Mouse (Mus musculus): ENCODE measurements at regions not wholly inside any gene's neighbourhood (a gene's known extent, or its start where the extent isn't known, plus 50 kb on each side); places are given as distances from the start of the nearest gene placed in this dataset.

DNA sequence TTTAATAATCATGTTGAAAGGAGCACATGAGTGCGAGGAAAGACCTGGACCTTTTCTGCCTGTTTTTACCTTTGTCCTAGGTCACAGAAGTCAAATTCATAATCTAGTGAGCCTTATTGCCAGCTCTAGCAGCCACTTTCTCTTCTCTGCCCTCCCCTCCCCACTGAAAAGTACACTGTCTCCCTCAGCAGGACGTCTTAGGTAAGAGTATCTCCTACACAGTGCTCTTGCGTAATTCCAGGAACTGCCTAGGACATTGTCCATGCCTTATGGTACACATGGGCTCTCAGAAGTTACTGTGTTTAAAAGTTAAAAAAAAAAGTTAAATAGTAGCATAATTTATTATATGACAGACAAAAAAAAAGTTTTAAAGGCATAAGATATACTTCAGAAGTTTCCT, 100.7 kb upstream of the Irak1bp1 start:
- no peak for DNase-seq

DNA sequence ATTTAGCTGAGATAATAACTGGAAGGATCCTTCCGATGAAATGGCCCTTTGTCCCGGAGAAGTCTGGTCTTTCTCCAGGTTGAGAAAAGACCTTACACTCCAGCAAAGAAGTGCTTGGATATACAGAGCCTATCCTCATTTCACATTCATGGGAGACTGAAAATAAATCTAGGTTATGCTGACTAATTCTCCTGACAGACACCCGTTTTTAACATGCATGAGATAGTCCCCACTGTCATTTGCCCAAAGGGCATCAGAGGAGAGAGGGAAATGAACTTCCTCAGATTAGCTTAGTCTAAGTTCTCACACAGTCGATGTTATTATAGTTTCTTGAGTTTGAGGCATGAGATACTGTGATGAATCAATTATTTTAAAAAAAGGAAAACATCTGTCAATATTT, 99.7 kb upstream of the Irak1bp1 start:
- no peak for DNase-seq

DNA sequence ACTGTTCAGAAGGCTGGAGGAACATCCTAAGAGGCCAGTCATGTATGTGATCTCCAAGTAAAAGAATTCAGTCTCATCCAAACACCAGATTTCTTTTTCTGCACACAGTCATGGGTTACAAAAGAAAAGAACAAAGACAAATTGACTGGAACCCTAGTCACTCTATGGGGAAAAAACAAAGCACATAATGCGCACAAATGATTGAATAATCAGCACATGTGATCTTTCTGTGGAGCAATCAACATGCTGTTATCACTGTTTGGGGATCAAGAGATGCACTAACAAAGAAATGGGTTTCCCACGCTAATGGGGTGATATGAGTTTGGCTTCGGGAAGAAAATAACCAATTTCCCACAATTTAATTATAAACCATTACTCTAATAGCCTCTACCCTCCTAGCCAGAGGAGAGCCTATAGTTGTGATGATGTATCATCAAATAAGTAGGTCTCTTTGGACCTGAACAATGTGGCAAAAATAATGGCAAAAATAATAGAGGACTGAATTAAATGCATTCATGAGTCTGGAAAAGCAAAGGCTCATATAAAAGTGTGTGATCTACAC, 96.2 kb upstream of the Irak1bp1 start:
- no peak for DNase-seq

DNA sequence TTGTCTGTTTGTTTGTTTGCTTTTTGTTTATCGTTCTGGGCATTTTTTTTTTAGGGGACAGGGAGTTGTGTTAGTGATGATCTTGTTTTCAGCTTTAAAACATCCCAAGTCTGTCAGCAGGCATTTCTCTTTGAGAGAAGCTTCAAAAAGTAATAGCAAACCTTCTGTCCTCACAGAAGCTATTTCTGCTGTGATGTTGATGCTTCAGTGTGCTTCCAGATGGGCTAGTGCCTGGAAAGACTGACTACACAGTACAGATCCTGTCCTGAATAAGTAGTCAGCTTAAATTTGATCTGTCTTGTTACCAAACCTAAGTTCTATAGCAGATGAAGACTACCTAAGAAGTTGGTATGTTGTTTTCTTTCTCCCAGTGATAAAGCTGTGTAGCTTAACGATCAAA, 94.4 kb upstream of the Irak1bp1 start:
- DNase-seq = no peak

DNA sequence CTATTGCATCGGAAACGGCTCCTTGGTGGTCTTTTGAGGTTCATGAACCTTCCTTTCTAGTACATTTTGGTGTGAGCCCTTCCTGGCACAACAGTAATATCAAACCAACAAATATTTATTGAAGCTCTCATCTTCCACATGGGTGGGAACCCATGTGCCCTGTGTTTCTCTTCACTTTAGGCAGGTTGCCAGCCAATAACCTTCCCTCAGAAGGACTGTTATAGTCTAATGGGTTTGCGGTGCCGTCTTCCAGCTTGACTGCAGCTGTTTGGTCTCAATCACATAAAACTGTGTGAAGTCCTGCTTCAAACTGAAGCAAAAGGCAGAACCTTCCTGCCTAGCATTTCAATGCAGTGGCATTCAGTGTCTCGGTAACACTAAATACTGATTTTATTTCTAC, 69.4 kb upstream of the Irak1bp1 start:
- DNase-seq = no peak

DNA sequence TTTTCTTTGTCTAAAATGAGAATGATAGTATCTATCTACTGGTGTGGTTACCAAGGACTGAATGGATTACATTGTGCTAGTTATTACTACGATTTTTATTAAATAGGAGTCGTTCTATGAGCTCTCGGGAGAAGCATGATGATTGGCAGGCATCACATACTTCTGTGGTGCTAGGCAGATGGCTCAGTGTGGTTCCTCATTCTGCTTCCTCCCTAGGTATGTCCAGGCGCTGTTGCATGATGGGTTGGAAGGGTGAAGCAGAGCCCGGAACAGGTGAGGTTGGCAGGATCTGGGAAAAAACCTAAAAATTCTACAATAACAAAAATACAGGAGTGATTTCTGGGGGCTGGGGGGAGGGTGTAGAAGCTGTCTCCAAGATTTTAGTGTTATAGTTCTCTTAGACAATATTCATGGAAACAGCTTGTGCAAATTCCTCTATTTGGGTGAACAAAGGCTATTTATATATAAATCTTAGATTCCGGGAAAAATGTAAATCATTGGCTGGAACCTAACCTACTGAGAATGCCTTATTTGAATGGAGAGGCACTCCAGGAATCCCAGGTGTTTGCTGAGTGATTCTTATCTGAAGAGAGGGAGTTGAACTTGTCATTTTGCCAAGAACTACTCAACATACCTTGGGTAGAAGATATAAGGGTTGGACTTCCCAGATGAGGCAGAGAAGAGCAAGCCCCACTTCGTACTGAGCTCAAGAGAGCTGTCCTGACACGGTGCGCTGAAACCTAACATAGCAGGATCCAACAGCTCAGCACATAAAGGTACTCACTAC, 68.5 kb upstream of the Irak1bp1 start:
- no peak for DNase-seq

DNA sequence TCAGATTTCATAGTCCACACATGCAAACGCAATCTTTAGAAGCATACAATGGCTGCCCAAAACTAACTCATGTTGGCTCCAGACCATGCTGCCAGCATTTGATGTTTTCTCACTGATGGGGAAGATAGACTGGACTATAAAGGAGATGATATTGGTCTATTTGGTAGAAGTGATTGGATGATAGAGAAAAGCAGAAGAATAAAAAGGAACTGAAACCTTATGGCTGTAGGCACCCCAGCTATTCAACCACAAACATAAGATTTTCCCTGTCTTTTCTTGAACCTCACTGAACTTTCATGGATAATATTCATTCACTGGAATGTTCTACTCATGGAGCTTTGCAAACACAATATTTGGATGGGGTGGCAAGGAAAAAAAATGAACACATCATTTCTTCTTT, 65.7 kb upstream of the Irak1bp1 start:
- no peak for DNase-seq
